Mouse (Mus musculus): Measurements from ENCODE around the gene Sp7.
A peak's percentile ranks its signal among the peaks of the same experiment; 100 is the strongest.

The Sp7 gene

DNA sequence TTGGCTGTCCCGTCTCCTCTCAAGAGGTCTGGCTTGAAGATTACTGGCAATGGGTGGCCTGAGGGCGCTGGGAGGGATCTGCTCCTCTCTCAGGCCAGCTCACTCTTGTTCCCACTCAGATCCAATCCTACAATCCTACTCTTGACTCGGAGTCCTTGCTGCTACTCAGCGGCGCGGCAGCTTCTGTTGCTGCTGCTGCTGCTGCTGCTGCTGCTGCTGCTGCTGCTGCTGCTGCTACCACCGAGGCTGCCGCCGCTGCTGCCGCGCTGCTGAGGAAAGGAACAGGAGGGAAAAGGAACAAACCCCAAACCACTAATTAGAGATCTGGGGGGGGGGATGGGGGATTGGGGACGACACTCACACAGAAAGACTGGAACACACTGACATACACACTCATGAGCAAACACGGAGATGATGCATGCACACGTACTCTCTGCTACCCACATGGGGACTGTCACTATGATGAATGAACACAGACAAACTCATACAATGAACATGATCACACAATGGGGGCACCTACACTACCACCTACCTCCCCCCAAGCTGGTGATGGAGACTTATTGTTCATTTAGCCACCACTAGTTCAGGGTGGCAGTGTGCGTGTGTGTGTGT is at the start of gene Sp7:
TSS of gene Sp7 (minus strand) at position 450 of the 612 bp plus-strand sequence.
- no peak for DNase-seq (ENCODE audit: low read depth)

DNA sequence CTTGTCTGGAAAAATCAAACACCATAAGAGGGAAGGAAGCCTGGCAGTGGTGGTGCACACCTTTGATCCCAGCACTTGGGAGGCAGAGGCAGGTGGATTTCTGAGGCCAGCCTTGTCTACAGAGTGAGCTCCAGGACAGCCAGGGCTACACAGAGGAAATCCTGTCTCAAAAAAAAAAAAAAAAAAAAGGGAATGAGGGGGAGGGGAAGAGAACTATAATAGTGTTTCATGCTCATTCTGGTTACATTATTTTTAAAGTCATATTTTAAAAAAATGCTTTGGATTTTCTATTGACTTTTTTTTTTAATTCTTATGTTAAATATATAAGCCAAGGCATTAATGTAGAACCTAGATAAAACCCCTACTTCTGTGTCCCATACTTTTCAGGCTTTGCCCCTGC is 46.7 kb upstream of the Sp7 start:
- no peak for DNase-seq (ENCODE audit: low read depth)

DNA sequence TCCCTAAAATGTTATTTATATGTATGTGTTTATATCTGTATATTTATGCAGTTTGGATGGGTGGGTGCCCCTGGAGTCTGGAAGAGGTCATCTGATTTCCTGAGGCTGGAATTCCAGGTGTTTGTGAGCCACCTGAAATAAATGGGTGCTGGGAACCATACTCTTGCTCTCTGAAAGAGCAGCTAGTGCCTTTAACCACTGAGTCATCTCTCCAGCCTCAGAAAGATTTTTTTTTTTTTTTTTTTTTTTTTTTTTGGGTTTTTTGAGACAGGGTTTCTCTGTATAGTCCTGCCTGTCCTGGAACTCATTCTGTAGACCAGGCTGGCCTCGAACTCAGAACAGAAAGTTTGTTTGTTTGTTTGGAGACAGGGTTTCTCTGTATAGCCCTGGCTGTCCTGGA is 44.1 kb upstream of the Sp7 start:
- no peak for DNase-seq (ENCODE audit: low read depth)

DNA sequence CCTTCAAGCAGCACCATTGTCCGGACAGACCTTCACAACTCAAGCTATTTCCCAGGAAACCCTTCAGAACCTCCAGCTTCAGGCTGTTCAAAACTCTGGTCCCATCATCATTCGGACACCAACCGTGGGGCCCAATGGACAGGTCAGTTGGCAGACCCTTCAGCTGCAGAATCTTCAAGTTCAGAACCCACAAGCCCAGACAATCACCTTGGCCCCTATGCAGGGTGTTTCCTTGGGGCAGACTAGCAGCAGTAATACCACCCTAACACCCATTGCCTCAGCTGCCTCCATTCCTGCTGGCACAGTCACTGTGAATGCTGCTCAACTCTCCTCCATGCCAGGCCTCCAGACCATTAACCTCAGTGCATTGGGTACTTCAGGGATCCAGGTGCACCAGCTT is 42.3 kb upstream of the Sp7 start:
- DNase-seq (ENCODE audit: low read depth), result no peak

DNA sequence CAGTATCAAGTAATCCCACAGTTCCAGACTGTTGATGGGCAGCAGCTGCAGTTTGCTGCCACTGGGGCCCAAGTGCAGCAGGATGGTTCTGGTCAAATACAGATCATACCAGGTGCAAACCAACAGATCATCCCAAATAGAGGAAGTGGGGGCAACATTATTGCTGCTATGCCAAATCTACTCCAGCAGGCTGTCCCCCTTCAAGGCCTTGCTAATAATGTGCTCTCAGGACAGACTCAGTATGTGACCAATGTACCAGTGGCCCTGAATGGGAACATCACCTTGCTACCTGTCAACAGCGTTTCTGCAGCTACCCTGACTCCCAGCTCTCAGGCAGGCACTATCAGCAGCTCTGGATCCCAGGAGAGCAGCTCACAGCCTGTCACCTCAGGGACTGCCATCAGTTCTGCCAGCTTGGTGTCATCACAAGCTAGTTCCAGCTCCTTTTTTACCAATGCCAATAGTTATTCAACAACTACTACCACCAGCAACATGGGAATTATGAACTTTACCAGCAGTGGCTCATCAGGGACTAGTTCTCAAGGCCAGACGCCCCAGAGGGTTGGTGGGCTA is 41.7 kb upstream of the Sp7 start:
- DNase-seq (ENCODE audit: low read depth), result no peak

DNA sequence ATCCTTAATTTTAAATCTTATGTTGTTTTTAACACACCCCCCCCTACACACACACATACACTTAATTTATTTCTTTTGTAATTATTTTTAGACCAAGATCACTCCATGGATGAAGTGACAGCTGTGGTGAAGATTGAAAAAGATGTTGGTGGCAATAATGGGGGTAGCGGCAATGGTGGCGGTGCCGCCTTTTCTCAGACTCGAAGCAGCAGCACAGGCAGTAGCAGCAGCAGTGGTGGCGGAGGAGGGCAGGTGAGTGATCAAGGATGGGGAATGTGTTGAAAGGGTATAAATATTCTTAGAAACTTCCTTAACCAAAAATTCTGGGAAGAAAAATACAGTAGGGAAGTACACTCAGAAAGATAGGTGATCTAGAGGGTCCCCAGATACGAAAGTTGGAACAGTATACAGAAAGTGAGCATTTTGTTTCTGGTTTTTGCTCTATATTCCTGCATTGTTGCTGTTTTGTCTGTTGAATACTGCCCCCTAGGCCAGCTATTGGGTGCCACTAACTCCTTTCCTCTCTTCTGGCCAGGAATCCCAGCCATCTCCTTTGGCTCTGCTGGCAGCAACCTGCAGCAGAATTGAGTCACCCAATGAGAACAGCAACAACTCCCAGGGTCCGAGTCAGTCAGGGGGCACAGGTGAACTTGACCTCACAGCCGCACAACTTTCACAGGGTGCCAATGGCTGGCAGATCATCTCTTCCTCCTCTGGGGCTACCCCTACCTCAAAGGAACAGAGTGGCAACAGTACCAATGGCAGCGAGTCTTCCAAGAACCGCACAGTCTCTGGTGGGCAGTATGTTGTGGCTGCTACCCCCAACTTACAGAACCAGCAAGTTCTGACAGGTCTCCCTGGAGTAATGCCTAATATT is 40.9 kb upstream of the Sp7 start:
- no peak for DNase-seq (ENCODE audit: low read depth)

DNA sequence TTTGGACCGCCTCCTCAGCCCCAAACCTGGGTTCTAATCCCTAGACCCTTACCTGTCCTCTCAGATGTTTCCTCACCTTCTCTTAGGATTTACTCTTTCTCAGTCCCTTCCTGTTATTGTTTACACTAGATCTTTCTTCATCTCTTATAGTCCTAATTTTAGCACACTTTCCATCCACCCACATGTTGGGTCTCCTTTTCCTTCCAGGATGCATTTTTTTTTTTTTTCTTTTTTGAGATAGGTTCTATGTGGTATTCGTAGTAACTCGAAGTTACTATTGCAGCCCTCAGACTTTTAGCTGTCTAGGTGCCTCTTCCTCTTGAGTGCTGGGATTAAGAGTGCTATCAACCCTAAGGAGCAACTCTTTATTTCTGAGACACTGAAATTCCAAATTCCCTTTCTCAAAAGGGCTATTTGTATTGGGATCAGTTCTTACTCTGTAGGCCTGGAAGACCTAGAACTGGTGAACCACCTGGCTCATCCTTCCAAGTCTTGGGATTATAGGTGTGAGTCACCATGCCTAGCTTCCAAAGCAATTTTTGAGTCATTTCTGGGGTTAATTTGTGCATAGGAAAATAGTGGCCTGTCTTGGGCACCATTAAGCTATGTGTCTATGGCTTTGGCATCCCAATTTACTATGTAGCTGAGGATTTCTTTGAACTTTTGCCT is 40.1 kb upstream of the Sp7 start:
- DNase-seq (ENCODE audit: low read depth), result peak; percentile 45

DNA sequence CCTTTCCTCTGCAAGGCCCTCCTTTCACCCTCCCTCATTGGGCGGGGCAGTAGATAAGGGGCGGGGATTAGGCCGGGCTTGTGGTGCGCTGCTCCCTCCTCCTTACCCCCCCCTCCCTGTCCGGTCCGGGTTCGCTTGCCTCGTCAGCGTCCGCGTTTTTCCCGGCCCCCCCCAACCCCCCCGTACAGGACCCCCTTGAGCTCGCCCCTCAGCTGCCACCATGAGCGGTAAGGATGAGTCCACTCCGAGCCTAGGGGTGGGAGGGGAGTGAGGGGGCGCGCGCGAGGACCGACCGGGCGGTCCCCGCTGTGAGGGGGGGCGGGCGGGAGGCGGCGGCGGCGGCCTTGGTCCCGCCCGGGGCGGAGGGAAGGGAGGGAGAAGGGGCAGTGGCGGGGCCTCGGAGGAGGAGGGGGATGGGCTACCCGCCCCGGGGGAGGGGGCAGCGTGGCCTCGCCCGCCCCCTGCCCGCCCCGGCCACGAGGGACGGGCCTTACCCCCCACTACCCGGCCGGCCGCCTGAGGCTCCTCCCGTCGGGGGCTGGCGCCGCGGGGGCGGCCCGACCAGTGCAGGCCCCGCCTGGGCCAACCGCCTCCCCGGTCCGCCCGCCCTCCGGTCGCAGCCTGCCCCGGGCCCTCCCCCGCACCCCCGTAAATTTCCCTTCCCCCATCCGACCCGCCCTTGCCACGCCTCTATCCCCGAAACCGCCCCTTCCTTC is 39.4 kb upstream of the Sp7 start:
- DNase-seq (ENCODE audit: low read depth), result peak; percentile 94

DNA sequence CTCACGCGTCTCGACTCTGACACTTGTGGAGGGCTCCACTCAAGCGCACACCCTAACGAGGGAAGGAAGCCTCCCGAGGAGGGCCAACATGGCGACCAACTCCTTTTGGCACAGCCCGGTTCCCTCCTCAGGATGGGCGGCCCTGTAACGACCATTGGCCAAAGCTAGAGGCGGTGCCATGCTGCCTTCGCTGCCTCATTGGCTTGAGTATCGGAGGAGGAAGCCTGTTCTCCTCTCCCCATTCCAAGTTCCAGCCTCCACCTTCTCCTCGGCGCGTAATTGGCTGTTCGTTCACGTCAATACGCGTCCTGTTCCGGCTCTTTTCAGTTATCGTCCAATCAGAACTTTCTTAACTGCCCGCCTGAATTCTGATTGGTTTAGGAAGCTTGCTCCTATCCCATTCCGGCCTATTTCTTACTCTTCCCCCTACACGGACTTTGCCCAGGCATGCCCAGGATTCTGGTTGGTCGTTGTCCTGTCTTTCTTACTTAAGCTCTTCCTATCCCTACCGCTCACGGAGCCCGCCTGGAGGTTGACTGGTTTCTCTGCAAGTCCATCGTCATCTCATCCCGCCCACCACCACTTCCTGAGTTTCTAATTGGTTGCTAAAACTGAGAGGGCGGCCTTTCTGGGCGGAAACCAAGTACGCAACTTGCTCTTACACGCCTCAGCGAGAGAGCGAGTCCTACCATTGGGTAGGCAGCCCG is 38.7 kb upstream of the Sp7 start, which contains the start of gene Sp1:
TSS of gene Sp1 (plus strand) at position 655 of the 707 bp plus-strand sequence.
- peak; percentile 99 for DNase-seq (ENCODE audit: low read depth)

DNA sequence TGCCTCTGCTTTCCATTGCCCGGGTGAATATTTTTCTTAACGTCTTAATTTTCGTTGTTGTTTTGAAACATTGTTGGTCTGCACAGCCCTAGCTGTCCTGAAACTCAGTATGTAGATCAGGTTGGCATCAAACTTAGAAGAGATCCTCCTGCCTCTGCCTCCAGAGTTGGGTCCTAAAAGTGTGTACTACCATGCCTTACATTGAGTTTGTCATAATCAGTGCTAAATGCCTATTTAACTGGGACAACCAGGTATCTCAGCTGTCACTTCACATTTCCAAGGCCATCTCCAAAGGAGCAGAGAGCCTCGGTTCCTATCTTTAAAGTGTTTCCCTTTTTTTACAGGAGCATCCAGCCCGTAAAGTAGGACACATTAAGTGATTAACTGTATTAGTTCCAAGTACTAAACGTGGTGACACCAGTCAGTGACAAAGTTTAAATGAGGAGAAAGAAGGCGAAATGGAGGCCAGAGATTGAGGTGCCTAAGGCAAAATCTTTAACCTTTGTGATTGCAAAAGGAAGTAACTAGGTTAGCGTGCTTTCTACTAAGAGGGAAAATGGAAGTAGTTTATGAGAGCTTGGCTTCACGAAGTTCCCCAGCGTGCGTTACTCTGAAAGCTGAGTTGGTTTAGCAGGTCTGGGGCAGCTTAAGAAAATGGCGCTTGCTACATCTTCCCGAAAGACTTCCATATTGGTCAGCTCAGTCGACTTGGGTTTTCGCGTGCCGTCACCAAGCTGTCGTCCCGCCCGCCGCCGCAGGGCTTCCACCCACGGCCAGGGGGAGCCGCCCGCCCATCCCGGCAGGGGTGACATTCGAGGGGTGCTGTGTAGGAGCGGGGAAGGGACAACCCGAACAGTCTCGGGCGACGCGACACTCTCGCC is 37.9 kb upstream of the Sp7 start:
- no peak for DNase-seq (ENCODE audit: low read depth)

DNA sequence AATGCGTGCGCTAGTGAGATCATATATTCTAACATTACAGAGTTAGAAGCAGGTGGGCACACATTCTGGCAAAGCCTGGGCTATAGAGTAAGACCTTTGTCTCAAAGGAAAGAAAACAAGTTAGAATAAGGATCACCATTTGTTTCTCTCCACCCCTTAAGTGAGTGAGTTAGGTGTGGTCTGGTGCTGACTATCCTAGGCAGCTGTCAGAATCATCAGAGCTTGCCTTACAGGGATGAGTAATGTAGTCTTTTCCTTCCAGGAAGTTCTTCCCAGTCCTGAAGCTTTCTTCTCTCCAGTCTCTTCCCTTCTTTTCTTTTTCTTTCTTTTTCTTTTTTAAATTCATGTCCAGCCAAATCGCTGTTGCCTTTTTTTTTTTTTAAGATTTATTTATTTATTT is 35.2 kb upstream of the Sp7 start:
- no peak for DNase-seq (ENCODE audit: low read depth)

DNA sequence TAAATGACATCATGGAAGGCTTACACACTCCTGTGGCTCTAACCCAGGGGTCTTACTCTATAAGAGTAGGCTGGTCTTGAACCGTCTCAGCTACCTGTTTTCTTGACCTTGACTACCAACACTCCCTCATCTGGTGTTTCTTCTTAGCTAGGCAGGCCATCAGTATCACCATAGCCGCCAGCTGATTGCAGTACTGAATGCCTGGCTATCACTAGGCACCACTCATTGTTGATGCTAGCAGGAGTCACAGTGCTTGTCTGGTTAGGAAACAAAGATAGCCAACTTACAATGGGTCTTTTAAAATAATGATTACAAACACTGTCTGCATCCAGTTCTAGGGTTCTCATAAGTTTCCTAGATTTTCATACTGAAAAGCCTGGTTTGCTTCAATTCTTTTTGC is 34.3 kb upstream of the Sp7 start:
- no peak for DNase-seq (ENCODE audit: low read depth)

DNA sequence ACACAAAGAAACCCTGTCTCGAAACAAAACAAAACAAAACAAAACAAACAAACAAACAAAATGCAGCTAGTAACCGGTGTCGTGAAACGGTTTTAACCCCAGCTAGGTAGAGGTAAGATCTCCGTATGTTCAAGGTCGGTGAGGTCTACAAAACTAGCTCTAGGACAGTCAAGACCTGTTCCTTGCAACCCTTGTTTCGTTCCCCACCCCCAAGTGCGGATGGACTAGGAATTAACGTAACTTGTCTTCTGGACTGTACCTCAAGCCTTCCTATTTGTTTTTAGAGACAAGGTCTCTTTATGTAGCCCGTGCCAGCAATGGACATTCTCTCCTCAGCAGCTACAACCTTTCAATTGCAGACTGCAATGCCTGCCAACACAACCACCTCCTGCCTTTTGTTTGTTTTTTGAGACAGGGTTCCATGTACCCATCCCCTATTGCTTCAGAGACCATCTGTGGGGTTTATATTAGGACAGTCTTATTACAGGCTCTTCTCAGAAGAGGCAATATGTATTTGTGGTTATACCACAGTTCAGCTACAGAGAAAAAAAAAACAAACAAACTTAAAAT is 33.6 kb upstream of the Sp7 start:
- DNase-seq (ENCODE audit: low read depth), result no peak

DNA sequence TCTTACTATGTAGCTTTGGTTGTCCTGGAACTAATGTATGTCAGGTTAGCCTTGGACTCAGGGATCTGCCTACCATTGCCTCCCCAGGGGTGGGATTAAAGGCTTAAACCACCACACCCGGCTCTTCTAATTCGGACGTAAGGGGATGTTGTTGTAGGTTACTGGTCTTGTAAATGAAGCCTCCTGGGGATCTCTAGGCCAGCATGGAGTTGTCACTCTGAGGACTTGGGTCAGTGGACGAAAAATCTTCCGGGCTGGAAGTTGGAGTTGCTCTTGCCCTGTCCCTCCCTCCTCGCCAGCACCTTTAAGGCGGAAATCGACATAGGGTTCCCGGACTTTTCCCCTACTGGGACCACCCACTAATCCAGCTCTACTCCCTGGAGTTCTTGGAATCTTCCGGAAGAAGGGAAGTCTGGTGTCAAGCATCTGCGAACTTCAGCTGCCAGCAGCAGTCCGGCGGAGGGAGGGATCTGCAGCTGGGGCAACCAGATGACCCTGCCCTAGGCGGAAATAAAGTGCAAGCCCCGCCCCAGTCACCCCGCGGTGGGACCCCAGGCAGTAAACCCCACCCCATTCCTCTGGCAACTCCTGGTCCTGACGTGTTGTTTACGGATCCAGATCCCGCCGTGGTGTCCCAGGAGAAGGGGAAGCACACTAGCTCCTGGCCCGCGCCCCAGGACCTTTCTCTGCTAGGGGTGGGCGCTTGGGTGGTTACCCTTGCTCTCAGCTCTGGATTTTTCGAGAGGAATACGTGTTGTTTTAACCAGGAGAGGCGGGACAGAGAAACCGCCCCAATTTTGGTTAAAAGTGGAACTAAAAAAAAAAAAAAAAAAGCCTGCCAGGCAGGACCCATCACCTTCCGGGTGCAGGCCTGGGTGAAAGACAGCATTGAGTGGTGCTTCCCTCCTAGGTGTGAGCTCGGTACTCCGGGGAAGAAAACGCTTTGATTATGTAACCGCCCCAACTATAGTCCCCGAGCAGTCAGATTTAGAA is 32.5 kb upstream of the Sp7 start:
- no peak for DNase-seq (ENCODE audit: low read depth)

DNA sequence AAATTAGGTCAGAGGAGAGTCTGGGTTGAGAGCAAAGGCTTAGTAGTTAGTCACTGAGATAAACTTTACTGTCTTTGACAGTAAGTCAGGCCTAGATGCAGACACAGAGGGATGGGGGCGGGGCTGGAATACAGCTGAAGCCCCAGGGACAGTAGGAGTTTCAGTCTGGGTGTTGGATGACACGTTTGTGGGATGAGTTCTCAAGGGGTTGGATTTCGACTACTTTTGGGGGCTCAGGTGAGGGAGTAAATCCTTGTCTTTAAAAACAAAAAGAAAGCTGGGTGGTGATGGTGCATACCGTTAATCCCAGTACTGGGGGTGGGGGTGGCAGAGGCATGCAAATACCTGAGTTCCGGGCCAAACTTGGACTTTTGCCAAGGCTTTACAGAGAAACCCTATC is 31.6 kb upstream of the Sp7 start:
- no peak for DNase-seq (ENCODE audit: low read depth)

DNA sequence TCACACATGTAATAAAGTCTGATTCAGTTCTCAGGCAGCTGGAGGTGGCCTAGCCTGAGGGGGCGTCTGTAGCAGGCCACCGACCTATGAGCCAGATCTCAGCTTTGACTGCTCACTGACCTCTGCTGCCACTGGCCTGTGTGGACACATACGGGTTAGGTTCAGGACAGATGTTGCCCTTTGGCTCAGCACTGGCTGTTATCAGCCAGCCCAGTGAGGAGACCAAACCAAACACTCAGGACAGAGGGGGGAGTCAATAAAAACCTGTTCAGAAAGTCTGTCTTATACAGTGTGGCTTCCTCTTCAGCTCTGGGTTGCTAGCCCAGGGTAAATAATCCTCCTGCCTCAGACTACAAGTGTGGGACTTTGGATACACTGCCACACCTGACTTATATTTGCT is 28.1 kb upstream of the Sp7 start:
- peak; percentile 52 for DNase-seq (ENCODE audit: low read depth)

DNA sequence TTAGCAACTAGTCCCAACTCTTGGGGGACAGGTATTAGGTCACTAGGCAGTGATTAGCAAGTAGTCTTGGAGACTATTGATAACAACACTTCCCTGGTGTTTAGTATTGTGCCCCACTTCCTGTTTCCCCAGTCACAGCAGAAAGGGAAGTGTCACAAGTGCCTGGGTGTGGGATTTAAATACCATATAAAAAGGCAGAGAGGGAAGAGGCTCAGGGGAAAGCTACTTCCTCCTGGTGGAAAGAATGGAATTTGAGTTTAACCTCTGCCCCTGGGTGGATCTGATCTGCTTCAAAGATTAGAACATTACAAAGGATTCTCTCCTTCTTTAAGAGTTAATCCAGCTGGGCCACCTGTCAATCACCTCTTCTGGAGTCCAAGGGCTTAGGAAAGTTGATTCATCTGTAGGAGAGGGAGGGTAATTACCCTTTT is 26.6 kb upstream of the Sp7 start:
- no peak for DNase-seq (ENCODE audit: low read depth)

DNA sequence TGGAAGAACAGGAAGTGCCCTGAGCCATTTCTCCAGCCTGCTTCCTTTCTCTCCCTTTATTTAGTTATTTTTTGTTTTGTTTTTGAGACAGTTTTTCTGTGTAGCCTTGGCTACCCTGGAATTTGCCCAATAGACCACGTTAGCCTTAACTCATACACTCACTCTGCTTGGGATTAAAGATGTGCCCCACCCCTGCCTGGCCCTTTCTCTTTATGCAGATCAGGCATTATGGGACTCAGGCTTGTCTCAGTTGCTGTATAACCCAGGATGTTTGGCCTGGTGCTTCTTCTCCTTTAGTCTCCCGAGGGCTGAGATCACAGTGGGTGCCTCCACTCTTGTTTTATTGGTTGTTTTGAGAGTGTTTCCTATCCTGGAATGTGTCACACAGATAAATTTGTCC is 25.5 kb upstream of the Sp7 start:
- DNase-seq (ENCODE audit: low read depth), result no peak

DNA sequence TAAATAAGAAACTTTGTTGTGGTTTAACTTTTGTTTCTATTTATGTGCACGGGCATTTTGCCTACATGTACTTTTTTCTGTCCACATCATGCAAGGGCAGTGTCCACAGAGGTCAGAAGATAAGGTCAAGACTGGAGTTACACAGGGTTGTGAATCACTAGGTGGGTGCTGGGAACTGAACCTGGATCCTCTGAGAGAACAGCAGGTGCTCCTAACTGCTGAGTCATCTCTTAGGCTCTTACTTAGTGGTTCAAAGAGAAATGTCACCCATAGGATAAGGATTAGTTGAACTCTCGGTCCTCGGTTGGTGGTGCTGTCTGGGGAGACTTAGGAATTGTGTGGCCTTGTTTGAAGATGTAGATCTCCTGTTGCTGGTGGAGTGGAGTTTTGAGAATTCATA is 22.0 kb upstream of the Sp7 start:
- DNase-seq (ENCODE audit: low read depth), result no peak
